Comparison of ENCODE assay signal across 18 mouse cellular contexts in genomic region chr14:109941944-109942343, GRCm38 (mm10).
"Had no signal": no experiment of that assay in that cellular context is flagged by ENCODE, and none has a peak within 500 bp of the region (broad histone marks: within the 10 kb centered on the region; RNA-seq: fewer than 3 reads in every experiment).

No protein-coding gene starts in this region.

- H3K27me3 ChIP-seq: liver, embryonic 15.5 days; lung, embryonic 15.5 days; megakaryocyte, embryonic 14.5 days; midbrain, embryonic 12.5 days; neural tube, embryonic 12.5 days; stomach, embryonic 15.5 days had no signal

- H3K36me3 ChIP-seq: liver, embryonic 15.5 days; lung, embryonic 15.5 days; midbrain, embryonic 12.5 days; neural tube, embryonic 12.5 days; stomach, embryonic 15.5 days had no signal

- H3K9me3 ChIP-seq: liver, embryonic 15.5 days; lung, embryonic 15.5 days; megakaryocyte, embryonic 14.5 days; midbrain, embryonic 12.5 days; neural tube, embryonic 12.5 days; stomach, embryonic 15.5 days had no signal

- H3K4me1 ChIP-seq: liver, embryonic 15.5 days; lung, embryonic 15.5 days; megakaryocyte, embryonic 14.5 days; midbrain, embryonic 12.5 days; neural tube, embryonic 12.5 days; stomach, embryonic 15.5 days had no signal

- H3K4me3 ChIP-seq: liver, embryonic 15.5 days; lung, embryonic 15.5 days; megakaryocyte, embryonic 14.5 days; midbrain, embryonic 12.5 days; neural tube, embryonic 12.5 days; stomach, embryonic 15.5 days had no signal

- H3K9ac ChIP-seq: liver, embryonic 15.5 days; liver, postnatal 0 days; lung, embryonic 15.5 days; midbrain, embryonic 12.5 days; neural tube, embryonic 12.5 days; stomach, embryonic 15.5 days had no signal

- ATAC-seq: liver, postnatal 0 days; lung, postnatal 0 days had no signal

- H3K27ac ChIP-seq: liver, embryonic 15.5 days; lung, embryonic 15.5 days; macrophage; midbrain, embryonic 12.5 days; neural tube, embryonic 12.5 days; stomach, embryonic 15.5 days; stomach, postnatal 0 days had no signal

- H3K4me2 ChIP-seq: liver, embryonic 15.5 days; lung, embryonic 15.5 days; midbrain, embryonic 12.5 days; neural tube, embryonic 12.5 days; stomach, embryonic 15.5 days had no signal

- DNase-seq: liver, postnatal 0 days; lung, adult 2 months; lung, postnatal 14 days; lung, postnatal 36 days; midbrain, embryonic 14.5 days; right cerebral cortex, postnatal 14 days; thymus, adult 2 months; thymus, postnatal 25 days; thymus, postnatal 4 days had no signal
